Mouse (Mus musculus) cortical plate, adult 2 months (tissue): Measurements from ENCODE around the gene Tbc1d10a.

Experiments
- CTCF ChIP-seq: fragments of 200-500 bp; IDR thresholded peaks from 2 replicates; pipeline ENCODE4 v1.5.1; 2011; ENCODE audit warnings: mild to moderate bottlenecking, control low read depth, low read length; ENCODE audit not compliant: insufficient read depth; ENCODE audit errors: extremely low read depth
- POLR2A ChIP-seq: fragments of 200-500 bp; IDR thresholded peaks from 2 replicates; pipeline ENCODE4 v1.6.1; 2011; ENCODE audit warnings: mild to moderate bottlenecking, low read length, control low read depth; ENCODE audit not compliant: insufficient read depth; ENCODE audit errors: extremely low read depth

GRCm38 (mm10) chr11:4196636-4197035, 10.0 kb downstream of the Tbc1d10a start:
- TF ChIP-seq POLR2A (no peak), CTCF (no peak)
